Mouse (Mus musculus) forebrain, embryonic 11.5 days (tissue): ENCODE measurements at regions not wholly inside any gene's neighbourhood (a gene's known extent, or its start where the extent isn't known, plus 50 kb on each side); places are given as distances from the start of the nearest gene placed in this dataset.
"Not testable (repeated sequence)": the region's sequence is repeated elsewhere in the genome, so short reads cannot be mapped to it uniquely, and the experiment has no call there.

Experiments used
- ATAC-seq: fragments of 200-750 bp; cut with Nextera tagmentation; replicated peaks from 2 replicates; pipeline ENCODE4 v1.8.0; 2017; ENCODE audit warnings: moderate TSS enrichment; ENCODE audit not compliant: low FRiP score
- DNase-seq: peaks from one replicate; pipeline ENCODE4 v3.0.0-alpha.2; 2017; ENCODE audit warnings: low spot score
- H3K27ac ChIP-seq: fragments of 300-500 bp; sonication (generic); 2 replicates; pipeline ENCODE4 v1.5.1; 2014; ENCODE audit warnings: low read depth, low read length
- H3K27me3 ChIP-seq: fragments of 300-500 bp; sonication (generic); 2 replicates; pipeline ENCODE4 v1.6.1; 2014; ENCODE audit warnings: mild to moderate bottlenecking, low read length, mixed read lengths; ENCODE audit not compliant: control insufficient read depth, insufficient read depth
- H3K36me3 ChIP-seq: fragments of 300-500 bp; sonication (generic); 2 replicates; pipeline ENCODE4 v1.6.1; 2014; ENCODE audit warnings: mild to moderate bottlenecking, low read length, moderate library complexity, mixed read lengths; ENCODE audit not compliant: control insufficient read depth, insufficient read depth
- H3K4me1 ChIP-seq: fragments of 300-500 bp; sonication (generic); replicated peaks from 2 replicates; pipeline ENCODE4 v1.6.1; 2014; ENCODE audit warnings: low read length, mixed read lengths; ENCODE audit not compliant: control insufficient read depth, insufficient read depth
- H3K4me2 ChIP-seq: fragments of 300-500 bp; sonication (generic); 2 replicates; pipeline ENCODE4 v1.6.1; 2014; ENCODE audit warnings: low read depth, mild to moderate bottlenecking, low read length, moderate library complexity, mixed read lengths; ENCODE audit not compliant: severe bottlenecking
- H3K4me3 ChIP-seq: fragments of 300-500 bp; sonication (generic); 2 replicates; pipeline ENCODE4 v1.5.1; 2014; ENCODE audit warnings: low read depth, low read length
- H3K9ac ChIP-seq: fragments of 300-500 bp; sonication (generic); 2 replicates; pipeline ENCODE4 v1.6.1; 2014; ENCODE audit warnings: low read length
- H3K9me3 ChIP-seq: fragments of 300-500 bp; sonication (generic); 2 replicates; pipeline ENCODE4 v1.6.1; 2016; ENCODE audit warnings: low read length, mixed read lengths; ENCODE audit not compliant: control insufficient read depth
- WGBS: fragments of 180-500 bp; shearing (Covaris S2); extraction: QIAGEN DNeasy Blood & Tissue Kit; methylation state at CpG from one replicate; pipeline ENCODE4 v1.1.7; 2014; 5-methylcytosine and 5-hydroxymethylcytosine counted together

GRCm38 (mm10) chr8:103693531-103693930 lies 407.9 kb upstream of the Cdh5 start:
- H3K27ac ChIP-seq, result no peak overlapping the region
- 93% methylated on average over 8 of the region's 8 CpGs for WGBS
- H3K27me3 ChIP-seq, result no peaks in the 10 kb centered on the region
- DNase-seq, result no peak
- no peaks in the 10 kb centered on the region for H3K9me3 ChIP-seq
- no peak overlapping the region for H3K9ac ChIP-seq
- no peaks in the 10 kb centered on the region for H3K4me1 ChIP-seq
- no peak overlapping the region for H3K4me2 ChIP-seq
- no peak for ATAC-seq
- no peak overlapping the region for H3K4me3 ChIP-seq
- no peaks in the 10 kb centered on the region for H3K36me3 ChIP-seq

- Histone ChIP-seq H3K9ac (no peak overlapping the region), H3K4me2 (no peak overlapping the region), H3K4me1 (no peaks in the 10 kb centered on the region), H3K4me3 (no peak overlapping the region), H3K36me3 (no peaks in the 10 kb centered on the region), H3K27me3 (no peaks in the 10 kb centered on the region), H3K9me3 (no peaks in the 10 kb centered on the region), H3K27ac (no peak overlapping the region)
- DNase-seq (no peak), ATAC-seq (no peak)
- WGBS, result 85% methylated on average over 7 of the region's 7 CpGs
Measured at GRCm38 (mm10) chr8:103694331-103694891, 407.0 kb upstream of the Cdh5 start.

GRCm38 (mm10) chr8:103699016-103699520 lies 402.4 kb upstream of the Cdh5 start:
- H3K4me3 ChIP-seq, result no peak overlapping the region
- DNase-seq (no peak), ATAC-seq (no peak)
- H3K9ac ChIP-seq, result no peak overlapping the region
- H3K4me1 ChIP-seq, result no peaks in the 10 kb centered on the region
- no peak overlapping the region for H3K4me2 ChIP-seq
- 100% methylated on average over 1 of the region's 1 CpGs for whole genome bisulfite sequencing
- H3K9me3 ChIP-seq, result no peaks in the 10 kb centered on the region
- H3K27me3 ChIP-seq, result no peaks in the 10 kb centered on the region
- no peaks in the 10 kb centered on the region for H3K36me3 ChIP-seq
- no peak overlapping the region for H3K27ac ChIP-seq

GRCm38 (mm10) chr8:103702236-103702635 lies 399.2 kb upstream of the Cdh5 start:
- Histone ChIP-seq H3K4me3 (no peak overlapping the region), H3K4me2 (no peak overlapping the region), H3K27me3 (no peaks in the 10 kb centered on the region), H3K36me3 (no peaks in the 10 kb centered on the region), H3K4me1 (no peaks in the 10 kb centered on the region), H3K27ac (no peak overlapping the region), H3K9me3 (no peaks in the 10 kb centered on the region), H3K9ac (no peak overlapping the region)
- WGBS, result 75% methylated on average over 2 of the region's 2 CpGs
- ATAC-seq (no peak), DNase-seq (no peak)

- H3K4me3 ChIP-seq, result no peak overlapping the region
- H3K9ac ChIP-seq, result no peak overlapping the region
- H3K27ac ChIP-seq, result no peak overlapping the region
- no peak for DNase-seq
- no peak overlapping the region for H3K4me2 ChIP-seq
- 78% methylated on average over 2 of the region's 2 CpGs for WGBS
- no peaks in the 10 kb centered on the region for H3K4me1 ChIP-seq
- no peaks in the 10 kb centered on the region for H3K36me3 ChIP-seq
- no peaks in the 10 kb centered on the region for H3K9me3 ChIP-seq
- H3K27me3 ChIP-seq, result no peaks in the 10 kb centered on the region
- no peak for ATAC-seq
Measured at GRCm38 (mm10) chr8:103706084-103706483, 395.3 kb upstream of the Cdh5 start.

GRCm38 (mm10) chr8:103710871-103711270 lies 390.6 kb upstream of the Cdh5 start:
- H3K27me3 ChIP-seq, H3K4me2 ChIP-seq, H3K9me3 ChIP-seq, ATAC-seq, H3K36me3 ChIP-seq, H3K4me3 ChIP-seq, H3K4me1 ChIP-seq, H3K27ac ChIP-seq, DNase-seq, H3K9ac ChIP-seq: not testable (repeated sequence)
- WGBS, result 87% methylated on average over 7 of the region's 7 CpGs

- WGBS, result 69% methylated on average over 4 of the region's 4 CpGs
- no peak overlapping the region for H3K4me3 ChIP-seq
- no peak overlapping the region for H3K27ac ChIP-seq
- DNase-seq, result no peak
- no peak overlapping the region for H3K9ac ChIP-seq
- no peaks in the 10 kb centered on the region for H3K4me1 ChIP-seq
- ATAC-seq, result no peak
- no peaks in the 10 kb centered on the region for H3K36me3 ChIP-seq
- H3K27me3 ChIP-seq, result no peaks in the 10 kb centered on the region
- H3K9me3 ChIP-seq, result no peaks in the 10 kb centered on the region; the same call in 1 of the 2 replicates
- no peak overlapping the region for H3K4me2 ChIP-seq
Measured at GRCm38 (mm10) chr8:103717723-103718122, 383.7 kb upstream of the Cdh5 start.

- H3K4me1 ChIP-seq, result no peaks in the 10 kb centered on the region; the same call in 1 of the 2 replicates
- WGBS, result 94% methylated on average over 3 of the region's 3 CpGs
Measured at GRCm38 (mm10) chr8:103733466-103733865, 368.0 kb upstream of the Cdh5 start.

GRCm38 (mm10) chr8:103738330-103738729 lies 363.1 kb upstream of the Cdh5 start:
- 86% methylated on average over 8 of the region's 8 CpGs for WGBS
- H3K36me3 ChIP-seq, result no peaks in the 10 kb centered on the region
- no peaks in the 10 kb centered on the region; the same call in 1 of the 2 replicates for H3K4me1 ChIP-seq
- no peak overlapping the region for H3K4me2 ChIP-seq
- H3K4me3 ChIP-seq, result no peak overlapping the region
- no peak overlapping the region for H3K27ac ChIP-seq
- H3K9ac ChIP-seq, result no peak overlapping the region
- DNase-seq (no peak), ATAC-seq (no peak)
- H3K27me3 ChIP-seq, result no peaks in the 10 kb centered on the region
- no peaks in the 10 kb centered on the region for H3K9me3 ChIP-seq

More at GRCm38 (mm10) chr8:103733466-103733865, 368.0 kb upstream of the Cdh5 start:
- no peak overlapping the region for H3K27ac ChIP-seq
- ATAC-seq, result no peak
- no peak overlapping the region for H3K9ac ChIP-seq
- no peaks in the 10 kb centered on the region for H3K27me3 ChIP-seq
- H3K36me3 ChIP-seq, result no peaks in the 10 kb centered on the region
- no peaks in the 10 kb centered on the region for H3K9me3 ChIP-seq
- H3K4me3 ChIP-seq, result no peak overlapping the region
- DNase-seq, result no peak
- no peak overlapping the region for H3K4me2 ChIP-seq
